Mouse (Mus musculus) kidney, adult 2 months (tissue): ENCODE data around the gene Fam171a2. TPM values are rescaled to one million over a fixed set of nuclear protein-coding genes. Genes with fewer than 3 reads are reported as not detected.

Source experiments
- DNase-seq: peaks from one replicate; pipeline ENCODE4 v3.0.0; 2021
- H3K27ac ChIP-seq: fragments of 200-500 bp; 2 replicates; pipeline ENCODE4 v1.5.1; 2012; ENCODE audit warnings: low read depth, low read length, control low read depth, inconsistent platforms; ENCODE audit not compliant: insufficient read depth
- H3K27me3 ChIP-seq: fragments of 200-500 bp; replicated peaks from 2 replicates; pipeline ENCODE4 v1.6.1; 2012; ENCODE audit warnings: mild to moderate bottlenecking, moderate library complexity, low read length, inconsistent platforms; ENCODE audit not compliant: control insufficient read depth, insufficient read depth
- H3K36me3 ChIP-seq: fragments of 200-500 bp; 2 replicates; pipeline ENCODE4 v1.6.1; 2012; ENCODE audit warnings: mild to moderate bottlenecking, moderate library complexity, low read length, inconsistent platforms; ENCODE audit not compliant: control insufficient read depth, insufficient read depth
- H3K4me1 ChIP-seq: fragments of 200-500 bp; 2 replicates; pipeline ENCODE4 v1.6.1; 2011; ENCODE audit warnings: low read length; ENCODE audit not compliant: control insufficient read depth, insufficient read depth
- H3K4me3 ChIP-seq: fragments of 200-500 bp; 2 replicates; pipeline ENCODE4 v1.5.1; 2011; ENCODE audit warnings: mild to moderate bottlenecking, low read depth, low read length, control low read depth; ENCODE audit not compliant: insufficient read depth
- CTCF ChIP-seq: fragments of 200-500 bp; conservative IDR thresholded peaks from 2 replicates; pipeline ENCODE4 v1.5.1; 2011; ENCODE audit warnings: low read depth, mild to moderate bottlenecking, control low read depth, low read length, moderate library complexity, mixed read lengths; ENCODE audit not compliant: insufficient read depth, insufficient read length
- POLR2A ChIP-seq: fragments of 200-500 bp; IDR thresholded peaks from one replicate; pipeline ENCODE4 v1.6.1; 2011; ENCODE audit warnings: low read depth, low read length, control low read depth
- WGBS: fragments of 180-500 bp; shearing (Covaris S2); methylation state at CpG from one replicate; pipeline ENCODE4 v1.1.7; 2018; 5-methylcytosine and 5-hydroxymethylcytosine counted together
- polyA plus RNA-seq: library from polyadenylated mRNA; depleted of rRNA; stranded (reverse); fragments of >200 nt; gene quantifications from 2 replicates; pipeline ENCODE4 v1.2.3, GENCODE M21; 2012

The Fam171a2 gene
- polyA plus RNA-seq, 1 experiment = 18.9 TPM

DNA sequence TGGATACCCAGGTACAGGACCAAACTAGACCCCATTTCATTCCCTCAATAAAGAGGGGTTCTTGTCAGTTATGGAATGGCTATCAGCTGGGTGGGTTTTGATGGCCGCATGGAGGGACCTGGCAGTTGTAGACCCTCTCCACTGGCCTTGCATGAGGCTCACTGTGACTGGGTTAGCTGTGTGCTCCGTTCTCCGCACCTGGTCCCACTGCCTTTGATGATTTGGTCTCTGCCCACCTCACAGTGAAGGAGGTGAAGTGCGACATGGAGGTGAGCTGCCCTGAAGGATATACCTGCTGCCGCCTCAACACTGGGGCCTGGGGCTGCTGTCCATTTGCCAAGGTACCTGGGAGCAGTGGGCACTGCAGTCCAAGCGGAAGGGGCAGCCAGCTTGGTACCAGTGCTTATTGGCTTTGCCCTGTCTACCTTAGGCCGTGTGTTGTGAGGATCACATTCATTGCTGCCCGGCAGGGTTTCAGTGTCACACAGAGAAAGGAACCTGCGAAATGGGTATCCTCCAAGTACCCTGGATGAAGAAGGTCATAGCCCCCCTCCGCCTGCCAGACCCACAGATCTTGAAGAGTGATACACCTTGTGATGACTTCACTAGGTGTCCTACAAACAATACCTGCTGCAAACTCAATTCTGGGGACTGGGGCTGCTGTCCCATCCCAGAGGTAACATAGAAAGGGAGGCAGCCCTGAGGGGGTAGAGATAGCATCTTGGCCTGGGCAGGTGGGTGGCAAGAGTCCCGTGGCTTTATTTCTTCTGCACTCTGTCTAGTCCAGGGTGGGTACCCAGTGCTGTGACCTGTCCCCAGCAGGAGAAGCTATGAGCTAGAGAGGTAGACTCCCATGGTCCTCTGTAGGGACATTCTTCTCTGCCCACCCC lies 12.4 kb downstream of the Fam171a2 start:
- WGBS = 89% methylated on average over 11 of the region's 11 CpGs
- no peak for TF ChIP-seq POLR2A
- no peak for TF ChIP-seq CTCF
- H3K36me3 ChIP-seq = no peaks in the 10 kb centered on the region; the same call in 1 of the 2 replicates

DNA sequence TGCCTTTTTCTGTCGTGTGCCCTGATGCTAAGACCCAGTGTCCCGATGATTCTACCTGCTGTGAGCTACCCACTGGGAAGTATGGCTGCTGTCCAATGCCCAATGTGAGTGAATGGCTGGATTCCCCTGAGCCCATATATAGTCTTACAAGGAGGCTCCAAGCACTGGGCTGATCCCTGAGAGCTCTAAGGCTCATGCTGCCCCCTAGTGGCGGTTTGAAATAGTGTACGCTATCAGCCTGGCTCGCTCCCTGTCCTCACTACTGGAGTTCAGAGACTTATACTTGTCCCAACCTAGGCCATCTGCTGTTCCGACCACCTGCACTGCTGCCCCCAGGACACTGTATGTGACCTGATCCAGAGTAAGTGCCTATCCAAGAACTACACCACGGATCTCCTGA lies 13.1 kb downstream of the Fam171a2 start:
- Histone ChIP-seq H3K27ac (no peak overlapping the region), H3K36me3 (no peaks in the 10 kb centered on the region; the same call in 1 of the 2 replicates), H3K4me3 (no peak overlapping the region), H3K27me3 (no peaks in the 10 kb centered on the region), H3K4me1 (peaks cover 10% of the 10 kb centered on the region; the same call in 1 of the 2 replicates)
- TF ChIP-seq CTCF (peak; percentile 91), POLR2A (no peak)
- 11% methylated on average over 7 of the region's 7 CpGs for WGBS
- peak; percentile 88 for DNase-seq

More for the DNA sequence above, 12.4 kb downstream of the Fam171a2 start:
- H3K27me3 ChIP-seq = no peaks in the 10 kb centered on the region
- no peak for DNase-seq
- no peak overlapping the region for H3K4me3 ChIP-seq
- H3K27ac ChIP-seq = no peak overlapping the region
- H3K4me1 ChIP-seq = peaks cover 10% of the 10 kb centered on the region; the same call in 1 of the 2 replicates

DNA sequence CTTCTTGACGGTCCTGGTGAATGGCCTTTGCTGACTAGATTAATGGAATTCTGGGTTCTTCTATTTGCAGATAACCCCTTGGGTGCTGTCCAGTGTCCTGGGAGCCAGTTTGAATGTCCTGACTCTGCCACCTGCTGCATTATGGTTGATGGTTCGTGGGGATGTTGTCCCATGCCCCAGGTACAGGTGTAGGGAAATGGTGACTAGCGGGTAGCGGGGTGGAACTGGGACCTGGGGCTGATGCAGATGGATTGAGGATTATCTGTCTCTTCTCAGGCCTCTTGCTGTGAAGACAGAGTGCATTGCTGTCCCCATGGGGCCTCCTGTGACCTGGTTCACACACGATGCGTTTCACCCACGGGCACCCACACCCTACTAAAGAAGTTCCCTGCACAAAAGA lies 13.6 kb downstream of the Fam171a2 start:
- DNase-seq = no peak
- peaks cover 10% of the 10 kb centered on the region; the same call in 1 of the 2 replicates for H3K4me1 ChIP-seq
- 93% methylated on average over 7 of the region's 7 CpGs for WGBS
- TF ChIP-seq CTCF (no peak), POLR2A (no peak)
- no peaks in the 10 kb centered on the region for H3K27me3 ChIP-seq
- no peak overlapping the region for H3K4me3 ChIP-seq
- H3K27ac ChIP-seq = no peak overlapping the region
- no peaks in the 10 kb centered on the region; the same call in 1 of the 2 replicates for H3K36me3 ChIP-seq

DNA sequence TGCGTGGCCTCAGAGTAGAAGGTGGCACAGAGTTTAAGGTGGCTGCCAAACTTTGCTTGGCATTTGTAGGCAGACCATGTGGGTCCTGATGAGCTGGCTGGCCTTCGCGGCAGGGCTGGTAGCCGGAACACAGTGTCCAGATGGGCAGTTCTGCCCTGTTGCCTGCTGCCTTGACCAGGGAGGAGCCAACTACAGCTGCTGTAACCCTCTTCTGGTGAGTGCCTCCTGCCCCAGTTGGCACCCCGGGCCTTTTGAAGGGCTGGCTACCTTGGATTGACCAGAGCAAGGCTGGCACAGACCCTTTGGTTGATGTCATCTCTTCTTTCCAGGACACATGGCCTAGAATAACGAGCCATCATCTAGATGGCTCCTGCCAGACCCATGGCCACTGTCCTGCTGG lies 14.6 kb downstream of the Fam171a2 start:
- Histone ChIP-seq H3K27ac (no peak overlapping the region), H3K4me3 (no peak overlapping the region), H3K4me1 (peaks cover 10% of the 10 kb centered on the region; the same call in 1 of the 2 replicates), H3K36me3 (no peaks in the 10 kb centered on the region; the same call in 1 of the 2 replicates), H3K27me3 (no peaks in the 10 kb centered on the region)
- peak; percentile 79 for DNase-seq
- TF ChIP-seq CTCF (no peak), POLR2A (no peak)
- WGBS = 49% methylated on average over 6 of the region's 6 CpGs

DNA sequence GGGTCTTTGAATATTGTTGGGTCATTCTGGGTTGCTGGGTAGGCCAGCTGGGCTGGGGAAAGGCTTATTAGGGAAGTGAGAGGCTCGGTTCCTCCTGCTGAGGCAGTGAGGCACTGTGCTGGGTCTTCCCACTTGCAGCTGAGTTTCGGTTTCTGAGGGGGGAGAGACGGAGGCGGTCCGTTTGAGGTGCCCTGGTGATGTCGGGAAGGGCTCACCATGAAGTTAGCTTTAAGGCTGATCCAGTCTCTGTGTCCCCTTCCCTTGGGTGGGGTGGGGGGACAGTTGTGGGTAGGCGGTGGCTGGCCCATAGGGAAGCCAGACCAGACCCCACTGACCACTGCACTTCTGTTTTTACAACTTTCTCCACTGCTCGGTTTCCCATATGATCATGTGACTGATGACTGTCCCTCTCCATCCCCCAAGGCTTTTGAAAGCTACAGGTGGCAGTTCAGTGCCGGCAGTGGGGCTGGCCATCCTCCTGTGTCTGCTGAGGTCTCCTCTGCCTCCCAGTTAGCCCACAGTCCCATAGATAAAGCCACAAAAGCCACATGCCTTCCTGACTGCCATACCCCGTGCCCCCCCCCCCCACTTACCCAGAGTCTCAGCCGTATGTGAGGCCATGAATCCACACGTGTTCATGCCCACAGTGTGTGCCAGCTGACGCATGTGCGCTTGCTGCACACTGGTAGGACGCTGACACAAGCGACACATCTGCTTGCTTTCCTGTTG lies 15.2 kb downstream of the Fam171a2 start:
- no peaks in the 10 kb centered on the region; the same call in 1 of the 2 replicates for H3K36me3 ChIP-seq
- no peak overlapping the region for H3K27ac ChIP-seq
- TF ChIP-seq CTCF (no peak), POLR2A (no peak)
- peaks cover 10% of the 10 kb centered on the region; the same call in 1 of the 2 replicates for H3K4me1 ChIP-seq
- 44% methylated on average over 16 of the region's 16 CpGs for WGBS
- H3K27me3 ChIP-seq = no peaks in the 10 kb centered on the region
- H3K4me3 ChIP-seq = no peak overlapping the region
- DNase-seq = peak; percentile 28

DNA sequence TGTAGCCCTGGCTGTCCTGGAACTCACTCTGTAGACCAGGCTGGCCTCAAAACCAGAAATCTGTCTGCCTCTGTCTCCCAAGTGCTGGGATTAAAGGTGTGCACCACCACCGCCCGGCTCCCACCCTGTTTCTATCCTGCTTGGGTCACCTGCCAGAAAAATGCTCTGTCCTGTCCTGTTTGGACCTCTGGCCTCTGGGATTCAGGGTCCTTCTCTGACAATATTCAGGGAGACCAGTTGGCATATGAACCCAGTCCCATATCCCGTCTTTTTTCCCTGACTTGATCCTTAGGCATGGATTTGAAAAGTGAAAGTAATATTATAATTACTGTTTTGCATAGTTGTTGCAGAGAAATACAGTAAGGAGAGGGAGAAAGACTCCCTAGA lies 15.8 kb downstream of the Fam171a2 start:
- Histone ChIP-seq H3K4me1 (peaks cover 10% of the 10 kb centered on the region; the same call in 1 of the 2 replicates), H3K4me3 (no peak overlapping the region), H3K36me3 (no peaks in the 10 kb centered on the region; the same call in 1 of the 2 replicates), H3K27me3 (no peaks in the 10 kb centered on the region), H3K27ac (no peak overlapping the region)
- DNase-seq = no peak
- TF ChIP-seq CTCF (no peak), POLR2A (no peak)
- 63% methylated on average over 3 of the region's 3 CpGs for WGBS
